Mouse (Mus musculus) C2C12 (cell line): Measurements from ENCODE around the gene Vkorc1l1. TPM values are rescaled to one million over a fixed set of nuclear protein-coding genes. Genes with fewer than 3 reads are reported as not detected.
A peak's percentile ranks its signal among the peaks of the same experiment; 100 is the strongest.

Source experiments
- H3K27me3 ChIP-seq: one replicate; pipeline ENCODE4 v1.6.1; 2011; ENCODE audit not compliant: control insufficient read depth, insufficient read depth, insufficient read length
- H3K36me3 ChIP-seq: one replicate; pipeline ENCODE4 v1.6.1; 2011; ENCODE audit not compliant: control insufficient read depth, insufficient read depth
- H3K4me3 ChIP-seq: one replicate; pipeline ENCODE4 v1.5.1; 2011; ENCODE audit warnings: mild to moderate bottlenecking, control low read depth; ENCODE audit not compliant: poor library complexity, insufficient read depth, severe bottlenecking
- H3K79me2 ChIP-seq: one replicate; pipeline ENCODE4 v1.6.1; 2011; ENCODE audit not compliant: control insufficient read depth, insufficient read depth
- H3K79me3 ChIP-seq: one replicate; pipeline ENCODE4 v1.6.1; 2011; ENCODE audit warnings: low read depth, control low read depth
- H3ac ChIP-seq: one replicate; pipeline ENCODE3; 2011; ENCODE audit warnings: low read depth; ENCODE audit not compliant: control insufficient read depth, insufficient read length
- CEBPB ChIP-seq: IDR thresholded peaks from one replicate; pipeline ENCODE4 v1.6.1; 2011; ENCODE audit warnings: low read depth, mild to moderate bottlenecking, control low read depth, moderate library complexity
- CTCF ChIP-seq: IDR thresholded peaks from one replicate; pipeline ENCODE4 v1.5.1; 2011; ENCODE audit not compliant: control insufficient read depth, insufficient read depth, insufficient read length
- FOSL1 ChIP-seq: IDR thresholded peaks from one replicate; pipeline ENCODE4 v1.8.0; 2011; ENCODE audit warnings: mild to moderate bottlenecking, low read length; ENCODE audit not compliant: poor library complexity, insufficient read depth, severe bottlenecking
- MAX ChIP-seq: IDR thresholded peaks from one replicate; pipeline ENCODE4 v1.6.1; 2011; ENCODE audit warnings: mild to moderate bottlenecking, control low read depth
- MYOD1 ChIP-seq: IDR thresholded peaks from one replicate; pipeline ENCODE4 v1.6.1; 2011; ENCODE audit warnings: low read depth; ENCODE audit not compliant: control insufficient read depth, insufficient read length
- MYOG ChIP-seq: IDR thresholded peaks from one replicate; pipeline ENCODE4 v1.6.1; 2011; ENCODE audit not compliant: control insufficient read depth, insufficient read length; ENCODE audit errors: extremely low read depth
- USF1 ChIP-seq: IDR thresholded peaks from one replicate; pipeline ENCODE4 v1.6.1; 2011; ENCODE audit warnings: low read depth, mild to moderate bottlenecking, control low read depth, moderate library complexity
- long read RNA-seq, 2 experiments: library from polyadenylated mRNA; unstranded; transcript quantifications; one replicate each; pipeline ENCODE4 v2.0.0; 2019 to 2020
- polyA plus RNA-seq: library from polyadenylated mRNA; unstranded; fragments of >200 nt; fragmentation: generic; extraction: Trizol; gene quantifications from one replicate; pipeline ENCODE4 v1.2.1, GENCODE M21; 2012; ENCODE audit warnings: missing spikeins

Gene Vkorc1l1
- polyA plus RNA-seq: 16.5 TPM
- long read RNA-seq, experiment 1, transcript Vkorc1l1-201 (3 exons, 3,112 nt): major isoform, 6 of 13 reads
- long read RNA-seq, experiment 1, partial matches to known transcripts: 1 of 13 reads
- long read RNA-seq, experiment 1, other reads (novel, unspliced or antisense): 6 of 13 reads
- long read RNA-seq, experiment 2, full-length matches to known transcripts: 24 of 33 reads
- long read RNA-seq, experiment 2, partial matches to known transcripts: 0 of 33 reads
- long read RNA-seq, experiment 2, other reads (novel, unspliced or antisense): 9 of 33 reads

GRCm38 (mm10) chr5:129941495-129942045 is at the start of gene Vkorc1l1:
TSS of gene Vkorc1l1 (plus strand) at chr5:129941970.
- peaks cover 4% of the 10 kb centered on the region for H3K36me3 ChIP-seq
- peaks cover 24% of the 10 kb centered on the region for H3K79me3 ChIP-seq
- H3K4me3 ChIP-seq: peak within 1 kb of the TSS; percentile 60
- H3ac ChIP-seq: peak within 1 kb of the TSS; percentile 52
- peaks cover 43% of the 10 kb centered on the region for H3K79me2 ChIP-seq
- no peaks in the 10 kb centered on the region for H3K27me3 ChIP-seq
- TF ChIP-seq FOSL1: no peak
- TF ChIP-seq MAX: peak; percentile 28
- no peak for TF ChIP-seq MYOG

GRCm38 (mm10) chr5:129895198-129896088 is 46.3 kb upstream of the Vkorc1l1 start, which contains the start of gene Zbed5:
TSS of gene Zbed5 (plus strand) at chr5:129895723.
- no peak for TF ChIP-seq MYOD1
- TF ChIP-seq MYOG: no peak
- TF ChIP-seq MAX: peak; percentile 84
- no peak for TF ChIP-seq CTCF
- H3K4me3 ChIP-seq: peak within 1 kb of the TSS; percentile 49
- no peaks in the 10 kb centered on the region for H3K79me2 ChIP-seq
- no peaks in the 10 kb centered on the region for H3K27me3 ChIP-seq
- no peaks in the 10 kb centered on the region for H3K36me3 ChIP-seq
- H3ac ChIP-seq: peak within 1 kb of the TSS; percentile 34
- H3K79me3 ChIP-seq: no peaks in the 10 kb centered on the region

GRCm38 (mm10) chr5:129898449-129898848 is 43.3 kb upstream of the Vkorc1l1 start, which contains the start of gene Phkg1:
TSS of gene Phkg1 (minus strand) at chr5:129898549.
- Histone ChIP-seq H3K4me3 (no peak within 1 kb of the TSS), H3K79me3 (no peaks in the 10 kb centered on the region), H3K27me3 (no peaks in the 10 kb centered on the region), H3ac (no peak within 1 kb of the TSS), H3K36me3 (no peaks in the 10 kb centered on the region), H3K79me2 (no peaks in the 10 kb centered on the region)
- no peak for TF ChIP-seq USF1
- no peak for TF ChIP-seq MYOD1
- TF ChIP-seq MYOG: no peak
- TF ChIP-seq FOSL1: no peak
- no peak for TF ChIP-seq CEBPB
- no peak for TF ChIP-seq MAX

- H3K36me3 ChIP-seq: no peaks in the 10 kb centered on the region
- TF ChIP-seq MAX: no peak
- no peak for TF ChIP-seq MYOD1
- TF ChIP-seq USF1: no peak
- TF ChIP-seq CTCF: no peak
- no peak for TF ChIP-seq CEBPB
- TF ChIP-seq FOSL1: no peak
- no peak for TF ChIP-seq MYOG
- H3K27me3 ChIP-seq: no peaks in the 10 kb centered on the region
- H3K79me2 ChIP-seq: no peaks in the 10 kb centered on the region
- no peaks in the 10 kb centered on the region for H3K79me3 ChIP-seq
- peak overlapping the region; percentile 37 for H3K4me3 ChIP-seq
- no peak overlapping the region for H3ac ChIP-seq
Observed at GRCm38 (mm10) chr5:129907775-129908174, 34.0 kb upstream of the Vkorc1l1 start.

- Histone ChIP-seq H3K4me3 (peak within 1 kb of the TSS; percentile 37), H3K27me3 (no peaks in the 10 kb centered on the region), H3ac (peak within 1 kb of the TSS; percentile 86), H3K79me3 (no peaks in the 10 kb centered on the region), H3K79me2 (no peaks in the 10 kb centered on the region), H3K36me3 (no peaks in the 10 kb centered on the region)
- TF ChIP-seq MAX (peak; percentile 60), CTCF (peak; percentile 57), MYOD1 (no peak), USF1 (no peak)
Observed at GRCm38 (mm10) chr5:129908242-129908965, 33.4 kb upstream of the Vkorc1l1 start, which contains the start of gene Nupr1l. TSS of gene Nupr1l (plus strand) at chr5:129908540.
